Mouse (Mus musculus) myocyte (in vitro differentiated cells): ENCODE data around the gene Apobec3.

Experiments used
- E2F4 ChIP-seq: IDR thresholded peaks from one replicate; pipeline ENCODE4 v1.6.1; 2011; ENCODE audit warnings: mild to moderate bottlenecking, control low read depth, moderate library complexity; ENCODE audit not compliant: insufficient read depth
- MYOD1 ChIP-seq, 3 experiments: IDR thresholded peaks; one replicate each; pipeline ENCODE4 v1.6.1; 2011; ENCODE audit warnings: control low read depth in 2 of 3, low read depth in 2 of 3, mild to moderate bottlenecking in 2 of 3, moderate library complexity in 1 of 3; ENCODE audit not compliant: insufficient read length in 2 of 3, control insufficient read depth in 1 of 3
- MYOG ChIP-seq, 3 experiments: IDR thresholded peaks; one replicate each; pipeline ENCODE4 v1.6.1; 2011; ENCODE audit warnings: control low read depth in 2 of 3, low read depth in 2 of 3, mild to moderate bottlenecking in 2 of 3; ENCODE audit not compliant: insufficient read length in 2 of 3, control insufficient read depth in 1 of 3, insufficient read depth in 1 of 3
- POLR2A ChIP-seq: IDR thresholded peaks from one replicate; pipeline ENCODE4 v1.6.1; 2011; ENCODE audit warnings: low read depth, mild to moderate bottlenecking, control low read depth, moderate library complexity; ENCODE audit not compliant: insufficient read length
- TCF12 ChIP-seq: IDR thresholded peaks from one replicate; pipeline ENCODE4 v1.6.1; 2011; ENCODE audit warnings: mild to moderate bottlenecking, control low read depth; ENCODE audit not compliant: poor library complexity, insufficient read depth, severe bottlenecking

- TF ChIP-seq POLR2A (no peak), MYOD1 (IDR thresholded peaks at IDR 0.05; ENCODE audit: control insufficient read depth in 1 of 3, insufficient read length in 2 of 3, low read depth in 2 of 3) (no peak), TCF12 (no peak), MYOG (IDR thresholded peaks at IDR 0.05; ENCODE audit: control insufficient read depth in 1 of 3, insufficient read depth in 1 of 3, insufficient read length in 2 of 3, low read depth in 2 of 3) (no peak), E2F4 (no peak)
Measured at GRCm38 (mm10) chr15:79894343-79894742, 2.9 kb downstream of the Apobec3 start.
